Mouse (Mus musculus) layer of hippocampus, postnatal 10 days (tissue): ENCODE results near the gene Nfe2l2. TPM values are rescaled to one million over a fixed set of nuclear protein-coding genes. Genes with fewer than 3 reads are reported as not detected.
"Not testable (repeated sequence)": the region's sequence is repeated elsewhere in the genome, so short reads cannot be mapped to it uniquely, and the experiment has no call there.

ENCODE experiments used
- DNase-seq, 2 experiments: peaks; one replicate each; pipeline ENCODE4 v3.0.0; 2021; ENCODE audit warnings: low spot score in 2 of 2
- total RNA-seq, 2 experiments: library from RNA; stranded (reverse); gene quantifications; 2 replicates each; pipeline ENCODE4 v1.2.3; 2021

Gene Nfe2l2
- total RNA-seq, 2 experiments from 2014 or later = 9.9 to 10.4 TPM

DNA sequence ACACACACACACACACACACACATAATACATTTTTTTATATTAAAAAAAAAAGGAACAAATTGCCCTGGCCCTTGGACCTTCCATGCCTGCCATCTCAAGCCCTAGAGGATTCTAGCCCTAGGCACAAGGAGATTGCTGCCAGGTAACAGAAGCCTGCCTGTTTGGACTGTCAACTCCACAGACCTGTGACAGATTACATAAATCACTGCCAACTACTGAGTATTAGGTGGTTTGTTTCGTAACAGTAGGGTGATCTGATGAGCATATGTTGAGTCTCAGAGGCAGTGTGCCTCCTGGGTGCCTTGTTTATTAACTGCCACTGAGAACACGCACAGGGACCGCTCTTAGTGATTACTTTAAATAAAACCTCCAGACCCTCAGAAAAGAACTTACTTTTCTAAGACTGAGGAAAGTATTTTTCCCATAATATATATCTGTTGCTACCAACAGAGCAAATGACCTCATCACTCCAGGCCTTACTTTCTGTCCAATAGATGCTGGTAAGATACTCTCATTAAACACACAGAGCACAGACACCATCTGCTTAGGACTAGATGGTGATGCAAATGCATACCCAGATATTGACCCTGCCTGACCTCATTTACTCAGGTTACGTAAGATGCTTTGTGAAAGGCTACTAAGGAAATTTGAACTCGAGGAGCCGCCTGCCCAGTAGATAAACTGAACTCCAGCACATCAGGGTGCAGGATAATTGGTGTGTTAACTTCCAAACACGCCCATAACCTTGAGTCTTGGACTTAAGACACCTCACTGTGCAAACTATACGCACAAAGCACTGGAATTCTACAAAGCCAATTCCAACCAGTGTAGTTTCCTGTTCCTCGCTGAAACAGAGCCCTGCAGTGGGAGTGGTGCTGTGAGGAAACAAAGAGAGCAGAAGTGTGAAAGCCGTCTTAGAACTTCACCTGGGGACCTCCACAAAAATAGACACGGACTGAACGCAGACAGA is 11.9 kb upstream of the Nfe2l2 start:
- DNase-seq = no peak

DNA sequence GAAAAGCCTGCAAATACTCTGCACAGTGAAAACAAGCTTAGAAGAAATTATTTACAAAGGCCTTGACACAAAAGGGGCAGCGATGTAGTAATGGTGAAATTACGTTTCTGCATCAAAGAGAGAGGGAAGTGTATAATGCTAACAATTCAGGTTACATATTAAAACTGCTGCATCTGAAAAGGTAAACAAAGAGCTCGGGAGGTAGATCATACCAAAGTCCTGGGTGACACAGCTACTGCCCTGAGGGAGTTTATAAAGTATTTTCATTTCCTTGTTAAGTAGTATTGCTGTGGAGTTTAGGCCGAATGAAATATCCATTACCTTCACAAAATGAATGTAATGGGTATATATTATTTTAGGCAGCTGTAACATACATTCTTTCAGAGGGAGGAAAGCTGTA is 10.3 kb upstream of the Nfe2l2 start:
- DNase-seq = no peak

DNA sequence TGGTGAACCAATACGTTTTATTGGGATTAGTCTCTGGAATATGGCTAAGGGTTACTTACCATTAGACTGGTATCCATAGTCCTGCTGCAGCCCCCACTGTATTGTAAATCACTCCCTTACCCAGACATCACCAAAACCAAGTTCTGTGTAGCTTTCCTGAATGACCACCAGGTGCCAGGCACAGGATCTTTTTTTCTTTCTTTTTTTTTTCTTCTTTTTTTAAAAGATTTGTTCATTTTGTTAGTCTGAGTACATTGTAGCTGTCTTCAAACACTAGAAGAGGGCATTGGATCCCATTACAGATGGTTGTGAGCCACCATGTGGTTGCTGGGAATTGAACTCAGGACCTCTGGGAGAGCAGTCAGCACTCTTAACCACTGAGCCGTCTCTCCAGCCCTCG is 8.6 kb upstream of the Nfe2l2 start:
- DNase-seq = no peak

DNA sequence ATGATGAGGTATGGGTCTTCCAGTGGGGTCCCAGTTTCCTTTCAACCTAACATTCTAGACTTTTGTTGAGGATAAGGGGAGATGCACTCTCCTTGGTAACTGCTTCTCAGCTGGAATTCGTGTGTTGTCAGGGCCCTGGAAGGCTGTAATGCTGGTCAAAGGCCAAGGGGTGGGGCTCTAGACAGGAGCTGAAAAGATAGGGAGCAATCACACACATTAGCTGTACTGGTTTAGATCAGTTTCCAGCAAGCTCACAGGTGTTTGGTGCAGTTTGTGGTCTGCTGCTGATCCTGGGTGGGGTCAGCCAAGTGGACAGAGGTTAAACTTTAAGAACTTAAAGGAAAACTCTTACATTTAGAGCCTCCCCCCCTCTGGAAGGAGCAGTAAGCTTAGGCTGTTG is 3.0 kb upstream of the Nfe2l2 start:
- no peak for DNase-seq

DNA sequence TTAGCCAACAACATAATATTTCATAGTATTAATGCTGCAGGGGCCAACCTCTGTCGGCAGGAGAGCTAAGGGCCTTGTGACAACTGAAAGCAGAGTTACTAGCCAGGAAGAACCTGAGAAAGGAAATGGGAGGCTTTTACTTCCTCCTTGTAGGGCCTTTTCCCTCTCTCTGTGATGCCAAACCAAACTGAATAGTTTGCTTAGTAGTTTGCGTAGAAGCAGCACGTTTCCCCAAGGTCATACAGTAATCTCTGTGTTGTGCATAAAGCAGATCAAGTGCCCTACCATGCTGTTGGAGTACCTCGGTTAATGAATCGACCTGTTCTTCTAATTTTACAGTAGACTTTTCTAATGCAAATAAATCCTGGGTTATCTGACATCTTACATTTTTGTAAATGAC is 2.0 kb upstream of the Nfe2l2 start:
- no peak for DNase-seq

DNA sequence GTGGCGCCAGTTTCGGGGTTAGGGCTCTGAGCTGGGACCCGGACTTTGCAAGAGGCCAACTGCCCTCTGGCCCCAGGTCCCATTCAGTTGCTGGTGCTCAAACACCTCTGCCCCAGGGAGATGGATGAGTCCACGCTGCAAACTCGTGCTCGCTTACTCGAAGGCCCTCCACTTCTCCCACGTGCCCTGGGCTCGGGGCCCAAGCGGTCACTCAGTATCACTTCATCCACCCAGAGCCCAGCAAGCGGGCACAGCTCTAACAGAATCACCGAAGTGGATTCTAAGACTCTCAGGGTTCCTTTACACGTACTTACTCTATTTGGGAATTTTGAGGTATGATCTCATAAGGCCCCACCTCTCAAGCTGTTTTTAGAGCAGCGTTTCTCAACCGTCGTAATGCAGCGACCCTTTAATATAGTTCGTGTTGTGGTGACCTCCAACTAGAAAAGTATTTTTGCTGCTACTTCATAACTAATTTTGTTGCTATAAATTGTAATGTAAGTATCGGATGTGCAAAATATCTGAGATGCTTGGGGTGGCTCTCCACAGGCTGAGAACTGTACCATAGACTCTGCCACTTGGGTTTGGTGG is 816 bp upstream of the Nfe2l2 start:
- peak in 1 of 2 experiments; percentile 36 for DNase-seq

DNA sequence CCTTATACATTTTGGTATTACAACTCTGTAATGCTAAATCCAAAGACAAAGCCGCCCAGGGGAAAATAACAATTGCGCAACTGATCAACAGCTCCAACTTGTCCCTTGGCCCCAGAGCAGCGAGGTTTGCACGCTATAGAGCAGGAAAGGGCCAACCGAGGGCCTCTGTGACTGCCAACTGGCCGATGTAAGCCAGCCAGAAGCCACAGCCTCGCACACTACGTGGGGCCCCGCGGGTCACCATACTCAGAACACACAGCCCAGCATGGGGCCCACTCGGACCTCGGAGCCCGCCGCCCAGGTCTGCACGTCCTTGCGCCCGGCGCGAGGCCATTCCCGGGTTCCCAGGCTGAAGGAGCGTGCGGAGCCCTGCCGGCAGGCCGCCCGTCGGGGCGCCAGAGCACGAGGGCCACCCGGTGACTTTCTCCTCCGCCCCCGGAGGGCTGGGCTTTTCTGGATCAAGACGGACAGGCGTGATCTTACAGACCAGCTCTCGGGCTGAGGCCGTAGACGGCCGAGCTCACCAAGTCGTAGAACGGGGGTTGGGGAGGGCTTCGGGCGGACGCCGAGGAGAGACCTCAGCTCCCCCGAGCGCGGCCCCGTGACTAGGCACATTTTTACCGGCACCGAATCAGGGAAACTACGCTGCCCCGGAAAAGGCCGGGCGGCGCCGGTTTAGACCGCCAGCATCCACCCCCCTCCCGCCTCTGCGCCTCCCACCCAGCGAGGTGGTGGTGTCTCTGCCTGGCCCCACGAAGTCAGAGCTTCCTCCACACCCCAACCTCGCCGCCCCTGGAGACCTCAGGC is 863 bp downstream of the Nfe2l2 start:
- peak; percentile 75 to 79 for DNase-seq

DNA sequence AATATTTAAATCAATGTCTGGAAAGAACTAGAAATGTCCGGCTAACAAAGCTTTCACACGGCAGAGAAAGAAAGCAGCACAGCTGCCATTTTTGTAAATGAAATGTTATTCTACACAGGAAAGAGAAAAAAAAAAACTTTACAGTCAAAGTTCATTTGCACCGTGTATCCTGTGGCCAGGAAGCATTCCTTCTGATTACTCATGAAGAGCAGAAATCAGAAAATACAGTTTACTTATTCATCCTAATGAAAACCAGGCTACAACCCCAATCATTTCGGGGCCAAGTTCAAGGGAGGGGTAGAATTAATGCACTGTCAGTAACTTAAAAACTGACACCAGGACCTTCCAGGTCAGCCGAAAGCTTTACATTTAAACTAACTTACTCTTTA is 1.9 kb downstream of the Nfe2l2 start:
- no peak for DNase-seq

DNA sequence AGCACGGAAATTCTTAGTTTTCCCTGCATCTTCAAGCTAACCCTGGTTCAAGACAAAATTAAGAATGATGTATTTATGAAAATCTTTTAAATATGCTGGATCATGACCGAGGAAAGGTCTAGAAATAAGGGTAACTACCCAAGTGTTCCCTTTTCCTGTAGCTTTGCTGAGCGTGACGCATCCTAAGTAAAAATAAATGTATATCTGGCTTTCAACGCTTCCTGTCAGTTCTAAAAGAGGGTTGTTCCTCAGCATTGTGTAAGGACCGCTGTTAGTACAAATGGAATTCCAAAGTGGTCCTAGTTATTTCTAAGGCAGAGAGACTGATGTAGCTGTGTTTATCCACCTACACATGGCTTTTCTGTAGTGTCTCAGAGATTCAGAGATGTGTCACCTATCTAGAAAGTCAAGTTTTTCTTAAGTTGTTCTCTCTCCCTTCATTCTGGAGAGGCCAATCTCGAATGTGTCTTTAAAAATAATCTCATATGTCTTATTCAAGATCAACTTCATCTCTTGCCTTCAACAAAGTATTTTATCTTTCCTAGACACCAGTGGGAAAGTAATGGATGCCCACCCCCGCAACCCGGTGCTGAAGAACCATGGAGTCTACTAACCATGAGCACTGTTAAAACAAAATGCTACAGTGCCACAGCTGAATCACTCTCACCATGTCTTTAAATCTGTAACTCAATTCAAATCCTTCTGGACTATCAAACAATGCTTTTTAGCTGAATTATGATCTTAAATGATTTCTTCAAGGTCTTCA is 2.4 kb downstream of the Nfe2l2 start:
- DNase-seq = no peak

DNA sequence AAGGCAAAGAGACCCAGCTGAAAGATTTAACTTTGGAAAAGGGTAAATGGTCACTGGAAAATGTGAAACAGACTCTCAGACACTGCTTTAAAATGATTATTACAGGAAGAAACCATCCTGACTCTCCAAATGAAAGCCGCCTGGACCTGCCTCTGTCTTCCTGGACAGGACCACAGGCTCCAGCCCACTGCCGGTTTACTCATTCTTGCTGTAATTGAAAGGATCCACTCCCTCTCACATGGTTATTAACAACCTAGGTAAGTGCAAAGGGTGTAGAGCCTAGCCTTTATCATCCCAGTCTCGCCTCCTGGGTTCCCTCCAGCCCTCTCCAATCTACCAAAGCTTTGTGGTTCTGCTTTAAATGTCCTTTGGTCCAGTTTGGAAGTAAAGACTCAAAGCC is 3.2 kb downstream of the Nfe2l2 start:
- no peak for DNase-seq

DNA sequence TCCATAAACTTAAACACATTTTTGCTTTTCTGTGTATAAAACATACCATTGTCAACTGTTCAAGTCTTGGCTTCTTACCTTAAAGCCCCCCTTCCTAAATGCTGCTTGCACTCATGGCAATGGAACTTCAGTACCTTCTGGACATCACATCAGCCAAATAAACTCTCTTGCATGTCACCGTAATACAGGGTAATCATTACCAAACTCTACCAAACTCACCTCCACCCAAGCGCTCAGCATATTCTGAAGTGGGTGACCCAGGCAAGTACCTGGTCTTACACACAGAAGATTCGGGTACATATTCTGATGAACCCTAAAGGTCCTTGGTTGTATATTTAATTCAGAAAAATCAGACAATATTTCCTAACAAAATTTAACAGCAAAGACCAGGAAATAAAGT is 3.9 kb downstream of the Nfe2l2 start:
- DNase-seq = no peak

DNA sequence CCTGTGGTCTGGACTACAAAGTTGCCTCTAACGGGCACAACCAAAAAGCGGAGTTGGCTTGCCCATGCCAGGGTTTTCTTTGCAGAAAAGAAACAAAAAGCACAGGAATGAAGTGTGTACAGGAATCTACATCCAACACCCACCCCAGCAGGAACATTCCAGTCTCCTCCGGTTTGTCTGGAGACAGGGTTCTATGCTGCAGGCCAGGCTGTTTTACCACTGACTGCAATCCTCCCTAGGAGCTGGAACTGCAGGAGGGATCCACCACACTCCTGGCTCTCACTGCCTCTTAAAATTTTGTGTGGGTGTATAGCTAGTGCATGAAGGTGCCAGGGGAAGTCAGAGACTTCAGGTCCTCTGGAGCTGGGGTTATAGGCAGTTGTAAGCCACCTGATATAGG is 5.6 kb downstream of the Nfe2l2 start:
- no peak for DNase-seq

DNA sequence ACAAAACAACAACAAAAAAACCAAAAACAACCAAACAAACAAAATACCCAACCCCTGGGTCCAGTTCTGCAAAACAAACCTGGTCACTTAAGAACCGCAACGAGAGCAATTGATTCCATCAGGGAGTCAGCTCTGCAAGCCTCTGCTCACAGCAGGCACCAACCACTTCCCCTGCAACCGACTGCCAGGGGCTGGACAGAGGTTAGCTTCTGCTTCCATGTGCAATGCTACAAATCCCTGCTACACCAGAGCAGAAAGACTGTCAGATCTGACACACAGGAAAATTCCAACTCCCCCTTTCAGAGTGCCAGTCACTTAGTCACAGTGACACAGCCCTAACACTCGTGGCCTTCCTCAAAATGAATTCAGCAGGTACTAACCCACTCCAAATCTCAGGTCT is 6.4 kb downstream of the Nfe2l2 start:
- DNase-seq = no peak

DNA sequence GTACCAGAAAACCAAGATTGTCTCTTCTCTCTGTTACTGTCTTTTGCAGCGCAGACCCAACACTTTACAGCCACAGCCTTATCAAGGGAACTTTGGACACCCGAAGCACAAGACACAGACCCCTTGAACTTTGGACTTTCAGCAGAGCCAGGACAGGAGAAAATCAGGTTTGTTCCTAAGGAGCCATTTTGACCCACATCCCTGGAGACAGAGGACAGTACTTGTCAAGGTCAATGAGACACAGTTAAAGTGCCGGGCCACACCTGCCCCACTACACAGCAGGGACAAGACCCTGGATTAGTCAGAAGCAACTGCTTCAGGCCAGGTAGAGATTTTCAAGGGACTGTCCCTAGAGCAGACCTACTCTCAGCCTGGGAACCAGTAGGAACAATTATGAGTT is 7.2 kb downstream of the Nfe2l2 start:
- DNase-seq = no peak

DNA sequence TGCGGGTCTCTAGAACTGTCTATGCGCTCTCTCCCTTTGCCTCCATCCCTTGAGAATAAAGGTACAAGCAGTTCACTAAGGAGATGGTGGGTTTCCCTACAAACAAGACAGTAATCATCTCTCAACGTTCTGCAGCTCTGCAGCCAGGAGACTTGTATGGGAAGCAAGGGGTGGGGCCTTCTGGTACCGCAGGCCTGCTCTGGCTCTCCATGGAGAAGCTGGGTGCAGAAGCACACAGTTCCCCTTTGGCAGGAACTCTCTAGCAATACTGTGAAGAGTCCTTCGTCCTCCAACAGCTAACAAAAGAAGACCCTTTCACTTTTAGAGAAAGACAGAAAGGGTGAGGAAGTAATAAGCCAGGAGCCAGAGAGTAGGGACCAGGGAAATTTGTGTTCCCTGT is 8.1 kb downstream of the Nfe2l2 start:
- no peak for DNase-seq

DNA sequence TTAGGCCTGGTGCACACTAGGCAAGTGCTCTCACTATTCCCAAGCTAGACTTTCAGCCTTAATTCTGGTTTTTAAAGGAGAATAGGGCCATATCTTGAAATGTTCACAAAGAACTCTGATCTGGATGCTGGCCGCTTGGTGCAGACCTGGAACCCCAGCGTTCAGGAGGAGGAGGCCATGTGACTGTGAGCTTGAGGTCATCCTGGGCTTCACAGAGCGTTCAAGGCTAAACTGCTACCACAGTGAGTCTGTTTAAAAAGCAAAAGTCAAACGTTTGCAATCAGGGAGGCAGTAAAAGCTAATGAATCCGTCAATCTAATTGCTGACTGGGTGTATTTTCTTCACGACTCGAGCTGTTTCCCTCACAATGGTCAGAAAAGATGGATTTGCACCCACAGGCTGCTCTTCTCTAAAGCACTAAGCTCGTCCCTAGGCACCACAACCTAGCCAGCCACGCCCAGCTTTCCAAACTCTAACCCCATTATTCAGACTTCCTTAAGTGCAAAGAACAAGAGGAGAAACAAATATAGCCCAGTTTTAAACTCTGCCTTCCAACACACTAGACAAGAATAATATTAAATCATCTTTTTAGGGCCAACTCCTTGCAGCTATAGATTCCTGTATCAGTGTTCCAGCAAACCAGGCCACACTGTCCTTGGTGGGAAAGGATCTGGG is 8.6 kb downstream of the Nfe2l2 start:
- no peak for DNase-seq

DNA sequence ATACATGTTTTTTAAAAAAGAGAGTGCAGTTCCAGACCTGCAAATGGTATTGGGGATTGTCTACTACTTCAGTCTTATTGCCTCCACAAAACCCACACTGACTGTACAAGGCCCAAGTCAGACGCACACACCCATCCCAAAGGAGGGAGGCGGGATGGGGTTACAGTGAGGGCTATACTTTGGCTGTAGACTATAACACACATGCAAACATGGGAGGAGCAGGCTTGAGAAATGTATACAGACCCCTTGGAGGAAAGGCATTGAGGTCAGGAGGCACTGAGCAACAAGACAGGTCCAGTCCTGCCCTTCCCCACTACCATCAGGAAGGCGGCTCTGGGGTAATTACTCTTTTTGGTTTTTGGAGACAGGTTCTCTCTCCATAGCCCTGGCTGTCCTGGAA is 9.5 kb downstream of the Nfe2l2 start:
- not testable (repeated sequence) for DNase-seq

DNA sequence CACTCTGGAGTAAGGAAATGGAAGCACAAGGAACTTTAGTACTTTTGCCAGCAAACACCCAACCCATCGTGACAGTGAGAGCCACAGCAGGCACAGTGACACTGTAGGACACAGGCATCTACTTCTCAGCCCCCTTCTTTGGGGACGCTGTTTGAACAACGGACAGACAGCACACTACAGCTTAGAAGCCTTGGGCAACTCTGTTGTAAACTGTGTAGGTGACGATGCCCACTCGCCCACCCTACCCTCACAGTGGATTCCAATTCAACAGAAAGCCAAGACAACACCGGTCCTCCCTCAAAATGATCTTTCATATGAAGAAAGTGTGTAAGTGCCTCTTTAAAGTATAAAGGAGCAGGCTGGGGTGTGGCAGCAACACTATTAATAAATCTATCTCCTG is 12.1 kb downstream of the Nfe2l2 start:
- no peak for DNase-seq

DNA sequence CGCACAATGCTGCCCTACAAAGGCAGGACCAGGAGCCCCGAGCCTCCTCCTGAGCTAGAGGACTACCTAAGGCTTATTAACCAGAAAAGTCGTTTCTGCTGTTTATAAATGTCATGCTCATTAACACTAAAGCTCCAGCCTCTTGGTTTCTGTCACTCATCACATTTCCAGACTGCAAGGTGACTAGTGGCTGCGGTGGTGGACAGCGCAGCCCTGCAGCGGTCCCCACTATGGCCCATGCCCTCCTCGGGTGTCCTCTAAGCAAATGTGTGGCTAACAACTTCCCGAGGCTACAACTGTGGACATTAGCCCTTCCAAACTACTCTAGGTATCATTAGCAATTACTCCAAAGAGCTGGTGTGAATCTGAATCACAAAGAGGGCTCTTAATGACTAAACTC is 13.1 kb downstream of the Nfe2l2 start:
- DNase-seq = no peak

DNA sequence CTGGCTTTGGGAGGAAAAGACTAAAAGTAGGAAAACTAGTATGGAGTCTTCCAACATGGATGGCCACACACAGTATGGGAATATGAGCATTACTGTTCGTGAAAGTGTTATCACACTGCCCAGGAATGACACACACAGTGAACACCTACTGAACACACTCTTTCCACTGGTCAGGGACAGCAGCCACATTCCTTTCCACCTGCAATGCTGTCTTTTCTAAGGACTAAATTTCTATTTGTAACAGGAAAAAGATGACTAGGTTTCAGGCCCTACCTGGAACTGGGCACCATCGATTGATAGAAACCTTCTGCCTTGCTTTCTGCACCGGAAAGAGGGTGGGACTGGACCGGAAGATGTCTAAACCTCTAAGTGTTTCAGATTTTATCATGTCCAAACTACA is 13.8 kb downstream of the Nfe2l2 start:
- no peak for DNase-seq
